Mouse (Mus musculus) heart, adult 2 months (tissue): ENCODE data around the gene Slc52a3. TPM values are rescaled to one million over a fixed set of nuclear protein-coding genes. Genes with fewer than 3 reads are reported as not detected.

Source experiments
- DNase-seq, 2 experiments: peaks; one replicate each; pipeline ENCODE4 v3.0.0; 2021
- H3K27ac ChIP-seq: fragments of 200-600 bp; 2 replicates; pipeline ENCODE4 v1.8.1; 2022
- H3K27me3 ChIP-seq: fragments of 200-500 bp; 2 replicates; pipeline ENCODE4 v1.6.1; 2012; ENCODE audit warnings: mild to moderate bottlenecking, low read length, inconsistent platforms, mixed read lengths; ENCODE audit not compliant: control insufficient read depth, insufficient read depth
- H3K36me3 ChIP-seq: fragments of 200-500 bp; 2 replicates; pipeline ENCODE4 v1.6.1; 2012; ENCODE audit warnings: low read length, inconsistent platforms; ENCODE audit not compliant: control insufficient read depth, insufficient read depth
- H3K4me1 ChIP-seq: fragments of 200-500 bp; 2 replicates; pipeline ENCODE4 v1.6.1; 2011; ENCODE audit warnings: low read length; ENCODE audit not compliant: control insufficient read depth, insufficient read depth
- H3K4me3 ChIP-seq: fragments of 200-600 bp; 2 replicates; pipeline ENCODE4 v1.8.1; 2022
- H3K79me2 ChIP-seq: fragments of 200-500 bp; replicated peaks from 2 replicates; pipeline ENCODE4 v1.6.1; 2012; ENCODE audit warnings: mild to moderate bottlenecking, inconsistent platforms, low read length, moderate library complexity, mixed read lengths; ENCODE audit not compliant: control insufficient read depth, insufficient read depth
- H3K9ac ChIP-seq: fragments of 200-500 bp; 2 replicates; pipeline ENCODE4 v1.6.1; 2012; ENCODE audit warnings: low read depth, mild to moderate bottlenecking, control low read depth, inconsistent platforms, low read length, mixed read lengths
- CTCF ChIP-seq: fragments of 200-600 bp; IDR thresholded peaks from 2 replicates; pipeline ENCODE4 v1.8.1; 2022; ENCODE audit warnings: antibody characterized with exemption, mild to moderate bottlenecking, moderate library complexity
- EP300 ChIP-seq: fragments of 200-500 bp; IDR thresholded peaks from 2 replicates; pipeline ENCODE4 v1.6.1; 2011; ENCODE audit warnings: low read depth, low read length, control low read depth; ENCODE audit not compliant: insufficient read depth
- POLR2A ChIP-seq: fragments of 200-500 bp; IDR thresholded peaks from 2 replicates; pipeline ENCODE4 v1.6.1; 2011; ENCODE audit warnings: mild to moderate bottlenecking, low read depth, low read length, control low read depth; ENCODE audit not compliant: insufficient read depth
- WGBS: fragments of 180-500 bp; shearing (Covaris S2); methylation state at CpG from one replicate; pipeline ENCODE4 v1.1.7; 2018; 5-methylcytosine and 5-hydroxymethylcytosine counted together
- intact Hi-C: fragments of 180-260 bp; cut with DNase I; formaldehyde crosslinking; loops from one replicate; pipeline ENCODE4 v1.15.1; 2025
- polyA plus RNA-seq: library from polyadenylated mRNA; depleted of rRNA; stranded (reverse); fragments of >200 nt; gene quantifications from 2 replicates; pipeline ENCODE4 v1.2.3, GENCODE M21; 2012
- total RNA-seq, 2 experiments: library from RNA; stranded (reverse); gene quantifications; 2 replicates each; pipeline ENCODE4 v1.2.3; 2021

Slc52a3 gene
- total and polyA plus RNA-seq, 3 experiments = 1.8 to 3.4 (median 2.5) TPM

DNA sequence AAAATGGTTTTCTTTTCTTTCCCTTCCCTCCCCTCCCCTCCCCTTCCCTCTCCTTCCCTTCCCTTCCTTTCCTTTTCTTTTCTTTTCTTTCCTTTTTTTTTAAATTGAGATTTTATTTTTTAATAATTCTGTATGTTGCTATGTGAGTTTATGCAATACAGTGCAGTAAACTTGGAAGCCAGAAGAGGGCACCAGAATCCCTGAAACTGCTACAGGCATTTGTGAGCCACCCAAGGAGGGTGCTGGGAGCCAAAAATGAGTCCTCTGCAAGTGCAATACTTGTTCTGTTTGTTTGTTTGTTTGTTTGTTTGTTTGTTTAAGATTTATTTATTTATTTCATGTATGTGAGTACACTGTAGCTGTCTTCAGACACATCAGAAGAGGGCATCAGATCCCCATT, 25.7 kb downstream of the Slc52a3 start:
- H3K4me1 ChIP-seq = no peaks in the 10 kb centered on the region
- TF ChIP-seq EP300 (no peak), POLR2A (no peak), CTCF (peak; percentile 29)
- H3K79me2 ChIP-seq = no peaks in the 10 kb centered on the region
- no peak for DNase-seq
- intact Hi-C loops = no loop called here
- no peaks in the 10 kb centered on the region for H3K36me3 ChIP-seq
- no peak overlapping the region for H3K9ac ChIP-seq
- H3K27ac ChIP-seq = no peak overlapping the region
- no peaks in the 10 kb centered on the region for H3K27me3 ChIP-seq
- no peak overlapping the region for H3K4me3 ChIP-seq

DNA sequence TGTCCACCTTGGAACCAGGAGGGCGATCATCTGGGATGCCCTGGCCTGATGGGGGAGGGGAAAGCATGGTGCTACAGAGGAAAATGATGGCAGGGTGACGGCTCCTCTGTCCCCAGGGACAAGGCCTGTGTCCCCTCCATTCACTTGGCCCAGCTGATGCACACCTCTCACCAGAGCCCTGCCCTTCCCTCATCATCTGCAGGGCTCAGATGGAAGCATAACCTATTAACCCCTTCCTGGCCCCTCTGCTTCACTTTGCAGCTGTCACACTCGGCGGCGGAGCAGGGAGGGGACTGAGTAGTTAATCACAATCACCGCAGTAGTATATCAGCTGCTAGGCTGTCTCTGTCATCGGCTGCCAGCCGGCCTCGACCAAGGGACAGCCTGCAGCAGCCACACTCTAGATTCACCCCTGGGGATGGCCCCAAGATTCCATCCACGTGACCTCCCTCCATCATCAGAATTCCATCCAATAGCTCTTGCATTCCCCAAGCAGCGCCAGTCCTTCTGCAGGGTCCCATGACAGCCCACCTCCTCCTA, 28.6 kb downstream of the Slc52a3 start:
- Histone ChIP-seq H3K79me2 (no peaks in the 10 kb centered on the region), H3K27me3 (no peaks in the 10 kb centered on the region), H3K36me3 (no peaks in the 10 kb centered on the region), H3K4me3 (no peak overlapping the region), H3K27ac (no peak overlapping the region), H3K9ac (no peak overlapping the region), H3K4me1 (no peaks in the 10 kb centered on the region)
- TF ChIP-seq CTCF (no peak), EP300 (no peak), POLR2A (no peak)
- no peak for DNase-seq
- intact Hi-C loops = loop anchor here (5.0 kb wide), 1 partner anchor 57 kb away; the partner anchor contains the start of gene Scrt2
- WGBS = 35% methylated on average over 11 of the region's 11 CpGs

DNA sequence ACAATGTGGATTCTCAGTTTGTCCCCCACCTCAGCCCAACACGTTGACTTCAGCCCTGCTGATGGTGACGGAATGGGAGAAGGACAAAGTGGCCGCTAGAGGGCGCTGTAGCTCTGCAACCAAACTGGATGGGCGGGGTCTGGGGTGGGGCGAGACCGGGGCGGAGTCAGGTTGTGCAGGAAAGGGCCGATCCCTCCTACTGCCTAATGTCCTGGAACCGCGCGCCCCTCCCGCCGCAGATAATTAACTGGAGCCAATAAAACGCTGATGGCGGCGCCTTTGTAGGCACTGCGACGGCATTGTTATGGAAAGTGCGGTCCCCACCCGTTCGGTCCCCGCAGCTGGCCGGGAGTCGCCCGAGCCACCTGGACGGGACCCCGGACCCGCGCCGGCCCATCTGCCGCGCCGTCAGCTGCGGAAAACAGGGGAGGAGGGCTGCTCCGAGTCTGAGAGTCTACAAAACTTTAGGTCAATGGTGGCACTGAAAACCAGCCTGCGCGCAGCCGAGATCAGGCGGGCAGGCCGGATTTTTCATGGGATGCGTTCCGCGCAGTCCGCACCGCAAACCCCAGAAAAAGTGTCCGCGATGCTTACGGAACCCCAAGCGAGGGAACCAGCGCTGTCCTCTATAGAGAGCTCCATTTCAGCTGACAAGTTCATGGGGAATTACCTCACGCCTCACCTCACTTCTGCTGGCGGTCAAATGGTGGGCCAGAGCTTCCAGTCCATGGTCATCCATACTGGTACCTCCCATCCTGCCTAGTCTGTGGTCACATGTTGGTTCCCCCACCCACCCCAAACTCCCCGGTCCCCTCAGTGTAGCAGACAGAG, 33.2 kb downstream of the Slc52a3 start:
- H3K27me3 ChIP-seq = no peaks in the 10 kb centered on the region

DNA sequence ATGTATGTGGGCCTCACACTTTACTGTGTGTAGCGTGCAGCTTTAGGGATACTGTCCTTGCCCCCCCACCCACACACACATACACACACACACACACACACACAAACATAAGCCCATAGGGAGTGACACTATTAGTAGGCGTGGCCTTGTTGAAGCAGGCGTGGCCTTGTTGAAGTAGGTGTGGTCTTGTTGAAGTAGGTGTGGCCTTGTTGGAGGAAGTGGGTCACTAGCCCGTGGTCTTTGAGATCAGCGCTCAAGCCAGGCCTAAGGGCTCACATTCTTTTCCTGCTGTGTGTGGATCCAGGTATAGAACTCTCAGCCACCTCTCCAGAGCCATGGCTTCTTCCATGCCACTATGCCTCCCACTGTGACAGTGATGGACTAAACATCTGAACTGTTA, 34.7 kb downstream of the Slc52a3 start:
- H3K9ac ChIP-seq = no peak overlapping the region
- H3K4me1 ChIP-seq = no peaks in the 10 kb centered on the region
- no peaks in the 10 kb centered on the region for H3K27me3 ChIP-seq
- no peak overlapping the region for H3K27ac ChIP-seq
- no peak for DNase-seq
- H3K4me3 ChIP-seq = no peak overlapping the region
- no peaks in the 10 kb centered on the region for H3K36me3 ChIP-seq
- no peaks in the 10 kb centered on the region for H3K79me2 ChIP-seq
- intact Hi-C loops = no loop called here
- WGBS = 80% methylated on average over 5 of the region's 5 CpGs
- TF ChIP-seq EP300 (no peak), POLR2A (no peak), CTCF (no peak)

More for the DNA sequence above, 33.2 kb downstream of the Slc52a3 start:
- 1% methylated on average over 54 of the region's 54 CpGs for WGBS
- Histone ChIP-seq H3K36me3 (no peaks in the 10 kb centered on the region), H3K79me2 (no peaks in the 10 kb centered on the region), H3K27ac (peak overlapping the region; percentile 8; the same call in 1 of the 2 replicates), H3K4me1 (no peaks in the 10 kb centered on the region), H3K4me3 (peak overlapping the region; percentile 74), H3K9ac (peak overlapping the region; percentile 53)
- TF ChIP-seq EP300 = peak; percentile 57; the same call in 1 of the 2 replicates
- no peak for TF ChIP-seq POLR2A
- TF ChIP-seq CTCF = peak; percentile 84
- DNase-seq = peak; percentile 84 to 89
- intact Hi-C loops = loop anchor here (1.0 to 5.0 kb wide), 4 partner anchors 53 to 339 kb away; partner anchors contain the start of gene Scrt2

DNA sequence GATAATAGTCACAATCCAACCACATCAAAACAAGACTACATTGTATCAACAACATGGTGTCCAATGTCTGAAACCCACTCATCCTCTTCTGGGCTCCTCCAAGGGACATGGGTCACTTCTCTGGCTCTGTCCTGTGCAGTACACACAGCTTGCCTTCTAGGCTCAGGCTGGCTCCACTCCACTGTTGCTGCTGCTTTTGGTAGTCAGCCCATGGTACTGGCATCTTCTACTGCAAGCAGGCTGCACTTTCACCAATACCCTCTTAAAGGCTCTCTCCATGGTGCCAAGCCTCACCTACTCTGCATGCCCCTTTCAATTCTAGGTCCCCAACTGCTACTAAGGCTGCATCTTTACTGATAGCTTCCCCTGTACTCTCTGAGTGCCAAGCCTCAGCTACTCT, 43.8 kb downstream of the Slc52a3 start:
- Histone ChIP-seq H3K79me2 (no peaks in the 10 kb centered on the region), H3K27me3 (peaks cover 5% of the 10 kb centered on the region), H3K36me3 (no peaks in the 10 kb centered on the region), H3K9ac (no peak overlapping the region), H3K27ac (no peak overlapping the region), H3K4me3 (no peak overlapping the region), H3K4me1 (no peaks in the 10 kb centered on the region)
- no peak for DNase-seq
- intact Hi-C loops = no loop called here
- TF ChIP-seq CTCF = no peak
- no peak for TF ChIP-seq EP300
- TF ChIP-seq POLR2A = no peak
